Mouse (Mus musculus) MEL (cell line): ENCODE results near the gene Fam185a.

Experiments used
- CTCF ChIP-seq, 3 experiments: IDR thresholded peaks in 2 of 3; conservative IDR thresholded peaks in 1 of 3; 2 replicates each; pipeline ENCODE4 v1.5.1; 2011 to 2012; ENCODE audit warnings: low read length in 3 of 3, low read depth in 2 of 3, mild to moderate bottlenecking in 2 of 3, improper control_type of control experiment in 1 of 3, inconsistent platforms in 1 of 3, mixed read lengths in 1 of 3, moderate library complexity in 1 of 3; ENCODE audit not compliant: control insufficient read depth in 1 of 3, insufficient read depth in 1 of 3, poor library complexity in 1 of 3, severe bottlenecking in 1 of 3
- GABPA ChIP-seq: IDR thresholded peaks from 2 replicates; pipeline ENCODE4 v1.6.1; 2012; ENCODE audit warnings: low read depth, mild to moderate bottlenecking, inconsistent platforms, low read length, improper control_type of control experiment, moderate library complexity
- POLR2AphosphoS2 ChIP-seq: IDR thresholded peaks from 2 replicates; pipeline ENCODE4 v1.6.1; 2011; ENCODE audit warnings: low read length, improper control_type of control experiment
- USF2 ChIP-seq, 2 experiments: IDR thresholded peaks; 2 replicates each; pipeline ENCODE4 v1.6.1; 2011 to 2012; ENCODE audit warnings: improper control_type of control experiment in 2 of 2, low read length in 2 of 2, borderline replicate concordance in 1 of 2, inconsistent platforms in 1 of 2, low read depth in 1 of 2, mild to moderate bottlenecking in 1 of 2; ENCODE audit not compliant: insufficient read depth in 1 of 2
- ZNF384 ChIP-seq: IDR thresholded peaks from 2 replicates; pipeline ENCODE4 v1.6.1; 2012; ENCODE audit warnings: low read depth, mild to moderate bottlenecking, inconsistent platforms, low read length, improper control_type of control experiment

- TF ChIP-seq GABPA (no peak), CTCF (IDR thresholded peaks at IDR 0.05 in 2 of 3, conservative IDR thresholded peaks at IDR 0.05 in 1 of 3; ENCODE audit: control insufficient read depth in 1 of 3, insufficient read depth in 1 of 3, low read depth in 2 of 3, low read length in 3 of 3, poor library complexity in 1 of 3, severe bottlenecking in 1 of 3) (peak in 2 of 3 experiments; percentile 36 to 94; a peak in 4 of 6 replicates), ZNF384 (no peak), USF2 (IDR thresholded peaks at IDR 0.05; ENCODE audit: borderline replicate concordance in 1 of 2, insufficient read depth in 1 of 2, low read depth in 1 of 2, low read length in 2 of 2) (no peak), POLR2AphosphoS2 (no peak)
Measured at GRCm38 (mm10) chr5:21420609-21421008, 4.1 kb upstream of the Fam185a start.
